Mouse (Mus musculus): ENCODE measurements around the gene C1qtnf12.

DNA sequence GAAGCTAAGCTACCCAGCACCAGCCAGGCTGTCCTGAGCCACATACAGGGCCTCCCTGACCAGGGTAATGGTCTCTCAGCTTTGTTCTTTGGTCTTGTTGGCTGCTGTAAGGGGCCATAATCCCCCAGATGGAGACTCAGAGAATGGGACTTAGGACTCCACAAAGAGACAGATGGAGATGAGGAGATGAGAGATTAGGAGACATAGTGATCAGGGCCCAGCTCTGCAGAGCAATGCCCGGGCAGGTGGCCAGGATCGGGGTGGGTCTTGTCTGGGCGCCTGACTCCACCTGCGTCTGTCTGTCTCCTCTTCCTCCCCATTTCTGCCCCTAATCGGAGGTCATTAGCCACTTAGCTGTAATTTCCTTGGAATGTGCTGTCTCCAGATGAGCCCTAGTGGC is 8.2 kb downstream of the C1qtnf12 start:
- TF ChIP-seq POLR2A (IDR thresholded peaks at IDR 0.05; ENCODE audit: extremely low read depth, insufficient read depth, low read length): no peak
- TF ChIP-seq CTCF (IDR thresholded peaks at IDR 0.05; ENCODE audit: extremely low read depth, insufficient read depth, low read length): no peak

Measured in cortical plate, adult 2 months (tissue).